Mouse (Mus musculus): ENCODE data around the gene Slc7a4. TPM values are rescaled to one million over a fixed set of nuclear protein-coding genes. Genes with fewer than 3 reads are reported as not detected.
A peak's percentile ranks its signal among the peaks of the same experiment; 100 is the strongest.

Gene Slc7a4
- total and polyA plus RNA-seq, 2 experiments from 2014 or later, result 7.4 to 33.4 TPM

DNA sequence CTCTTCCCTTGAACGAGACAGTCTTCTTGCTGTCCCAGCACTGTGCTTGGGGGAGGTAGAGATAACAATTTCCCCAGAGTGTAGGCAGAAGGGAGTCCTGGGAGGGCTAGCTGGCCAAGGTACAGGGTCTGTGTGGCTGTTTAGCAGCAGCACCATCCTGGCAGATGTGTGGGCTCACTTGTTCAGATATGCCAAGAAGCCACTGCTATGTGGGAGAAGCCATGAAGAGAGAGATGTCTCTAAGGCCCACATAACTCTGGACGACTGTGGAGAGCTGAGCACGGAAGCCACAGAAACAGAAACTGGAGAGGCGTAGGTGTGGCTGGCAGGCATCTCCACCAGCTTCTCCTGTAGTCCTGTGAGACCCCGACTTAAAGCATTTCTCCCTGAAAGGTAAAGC is 22.7 kb upstream of the Slc7a4 start:
- no peak overlapping the region for H3K4me2 ChIP-seq (ENCODE audit: low read depth, low read length)
- no peaks in the 10 kb centered on the region for H3K27me3 ChIP-seq (ENCODE audit: control insufficient read depth, insufficient read depth, low read length)
- H3K9me3 ChIP-seq (replicated peaks; ENCODE audit: control insufficient read depth, low read length), result no peaks in the 10 kb centered on the region
- H3K4me3 ChIP-seq (ENCODE audit: low read depth, low read length), result no peak overlapping the region
- ATAC-seq (ENCODE audit: insufficient read depth, low read depth) (no peak), DNase-seq (ENCODE audit: low spot score) (no peak)
- TF ChIP-seq EP300 (IDR thresholded peaks at IDR 0.05; ENCODE audit: low read depth), result no peak
- TF ChIP-seq CTCF (IDR thresholded peaks at IDR 0.05; ENCODE audit: low read depth), result no peak
- no peak overlapping the region for H3K27ac ChIP-seq (ENCODE audit: low read depth)
- no peaks in the 10 kb centered on the region for H3K4me1 ChIP-seq (ENCODE audit: control insufficient read depth, insufficient read depth)
- no peaks in the 10 kb centered on the region for H3K36me3 ChIP-seq (replicated peaks; ENCODE audit: control insufficient read depth, insufficient read depth, low read length)
- WGBS, result 60% methylated on average over 5 of the region's 5 CpGs
- no peak overlapping the region for H3K9ac ChIP-seq (replicated peaks; ENCODE audit: low read depth, low read length)

DNA sequence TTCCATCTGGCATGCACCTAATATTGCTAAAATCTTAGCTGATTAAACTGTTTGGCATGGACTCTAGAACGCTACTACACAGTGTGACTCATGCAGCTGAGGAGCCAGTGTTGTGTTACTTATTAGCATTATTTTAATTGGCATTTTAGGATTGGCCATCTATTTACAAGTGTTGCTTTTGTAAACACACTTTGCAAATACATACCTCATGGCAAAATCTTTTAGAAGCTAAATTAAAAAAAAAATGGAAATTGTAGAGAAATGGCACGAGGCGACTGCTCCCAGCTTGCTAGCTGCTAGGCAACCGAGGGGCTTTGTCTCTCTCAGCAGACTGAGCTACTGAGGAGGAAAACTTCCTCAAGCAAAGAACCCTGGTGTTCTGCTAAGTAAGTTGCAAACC is 21.9 kb upstream of the Slc7a4 start:
- Histone ChIP-seq H3K4me1 (ENCODE audit: control insufficient read depth, insufficient read depth) (no peaks in the 10 kb centered on the region), H3K9ac (replicated peaks; ENCODE audit: low read depth, low read length) (no peak overlapping the region), H3K4me2 (ENCODE audit: low read depth, low read length) (no peak overlapping the region), H3K27ac (ENCODE audit: low read depth) (no peak overlapping the region), H3K9me3 (replicated peaks; ENCODE audit: control insufficient read depth, low read length) (no peaks in the 10 kb centered on the region), H3K36me3 (replicated peaks; ENCODE audit: control insufficient read depth, insufficient read depth, low read length) (no peaks in the 10 kb centered on the region), H3K4me3 (ENCODE audit: low read depth, low read length) (no peak overlapping the region), H3K27me3 (ENCODE audit: control insufficient read depth, insufficient read depth, low read length) (no peaks in the 10 kb centered on the region)
- DNase-seq (ENCODE audit: low spot score) (no peak), ATAC-seq (ENCODE audit: insufficient read depth, low read depth) (no peak)
- 61% methylated on average over 4 of the region's 4 CpGs for WGBS
- no peak for TF ChIP-seq CTCF (IDR thresholded peaks at IDR 0.05; ENCODE audit: low read depth)
- TF ChIP-seq EP300 (IDR thresholded peaks at IDR 0.05; ENCODE audit: low read depth), result no peak

GRCm38 (mm10) chr16:17600944-17601562 is 18.0 kb upstream of the Slc7a4 start:
- no peak overlapping the region for H3K4me2 ChIP-seq (ENCODE audit: low read depth, low read length)
- no peak for DNase-seq (ENCODE audit: low spot score)
- 52% methylated on average over 3 of the region's 3 CpGs for WGBS

DNA sequence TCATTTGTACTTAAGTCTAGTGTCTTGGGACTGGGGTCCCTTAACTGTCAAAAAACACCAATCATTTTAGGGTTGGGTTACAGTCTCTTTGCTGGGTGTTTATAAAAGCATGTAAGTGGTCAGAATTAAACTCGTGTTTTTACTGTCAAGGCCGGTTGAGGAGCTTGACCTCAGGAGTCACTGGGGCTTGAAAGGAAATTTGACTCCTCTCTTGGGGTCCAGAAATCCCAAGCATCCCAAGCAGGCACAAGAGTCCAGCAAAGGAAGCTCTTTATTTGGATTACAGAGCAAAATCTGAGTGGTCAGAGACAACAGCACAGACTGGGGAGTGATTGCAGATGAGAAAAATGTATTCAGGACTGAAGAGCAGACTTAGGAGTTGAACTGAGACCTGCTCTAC is 7.7 kb upstream of the Slc7a4 start:
- Histone ChIP-seq H3K4me1 (ENCODE audit: control insufficient read depth, insufficient read depth) (no peaks in the 10 kb centered on the region), H3K27me3 (ENCODE audit: control insufficient read depth, insufficient read depth, low read length) (no peaks in the 10 kb centered on the region), H3K4me2 (ENCODE audit: low read depth, low read length) (no peak overlapping the region), H3K27ac (ENCODE audit: low read depth) (no peak overlapping the region), H3K4me3 (ENCODE audit: low read depth, low read length) (no peak overlapping the region), H3K36me3 (replicated peaks; ENCODE audit: control insufficient read depth, insufficient read depth, low read length) (no peaks in the 10 kb centered on the region), H3K9me3 (replicated peaks; ENCODE audit: control insufficient read depth, low read length) (0 out of 2 replicates have a peak, but pooled peaks cover 5% of the 10 kb centered on the region), H3K9ac (replicated peaks; ENCODE audit: low read depth, low read length) (no peak overlapping the region)
- ATAC-seq (ENCODE audit: insufficient read depth, low read depth) (no peak), DNase-seq (ENCODE audit: low spot score) (no peak)
- 25% methylated on average over 2 of the region's 2 CpGs for WGBS
- TF ChIP-seq EP300 (IDR thresholded peaks at IDR 0.05; ENCODE audit: low read depth) (no peak), CTCF (IDR thresholded peaks at IDR 0.05; ENCODE audit: low read depth) (no peak)

More at GRCm38 (mm10) chr16:17600944-17601562, 18.0 kb upstream of the Slc7a4 start:
- no peak for TF ChIP-seq EP300 (IDR thresholded peaks at IDR 0.05; ENCODE audit: low read depth)
- TF ChIP-seq CTCF (IDR thresholded peaks at IDR 0.05; ENCODE audit: low read depth), result peak; percentile 29; the same call in 1 of the 2 replicates
- H3K9me3 ChIP-seq (replicated peaks; ENCODE audit: control insufficient read depth, low read length), result no peaks in the 10 kb centered on the region
- H3K9ac ChIP-seq (replicated peaks; ENCODE audit: low read depth, low read length), result no peak overlapping the region
- H3K27me3 ChIP-seq (ENCODE audit: control insufficient read depth, insufficient read depth, low read length), result no peaks in the 10 kb centered on the region
- no peak for ATAC-seq (ENCODE audit: insufficient read depth, low read depth)
- no peaks in the 10 kb centered on the region for H3K4me1 ChIP-seq (ENCODE audit: control insufficient read depth, insufficient read depth)
- no peak overlapping the region for H3K27ac ChIP-seq (ENCODE audit: low read depth)
- H3K4me3 ChIP-seq (ENCODE audit: low read depth, low read length), result no peak overlapping the region
- no peaks in the 10 kb centered on the region for H3K36me3 ChIP-seq (replicated peaks; ENCODE audit: control insufficient read depth, insufficient read depth, low read length)

DNA sequence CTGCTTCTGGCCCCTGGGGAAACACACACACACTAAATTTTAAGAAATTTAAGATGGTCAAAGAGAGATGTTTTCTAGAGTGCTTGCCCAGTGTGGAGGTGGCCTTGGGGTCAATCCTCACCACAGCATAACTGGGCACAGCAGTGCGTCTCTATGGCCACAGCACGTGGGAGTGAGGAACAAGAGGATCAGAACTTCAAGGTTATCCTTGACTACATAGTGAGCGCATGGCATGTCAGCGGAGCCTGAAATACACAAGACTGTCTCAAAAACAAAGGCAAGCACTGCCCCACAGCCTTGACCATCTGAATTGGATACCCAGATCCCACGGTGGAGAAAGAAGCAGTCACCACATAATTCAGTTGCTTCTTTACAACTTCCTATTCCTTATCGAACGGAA is 1.5 kb upstream of the Slc7a4 start:
- Histone ChIP-seq H3K4me3 (ENCODE audit: low read depth, low read length) (no peak overlapping the region), H3K4me2 (ENCODE audit: low read depth, low read length) (no peak overlapping the region), H3K9me3 (replicated peaks; ENCODE audit: control insufficient read depth, low read length) (0 out of 2 replicates have a peak, but pooled peaks cover 5% of the 10 kb centered on the region), H3K9ac (replicated peaks; ENCODE audit: low read depth, low read length) (no peak overlapping the region), H3K27ac (ENCODE audit: low read depth) (no peak overlapping the region), H3K36me3 (replicated peaks; ENCODE audit: control insufficient read depth, insufficient read depth, low read length) (no peaks in the 10 kb centered on the region), H3K4me1 (ENCODE audit: control insufficient read depth, insufficient read depth) (no peaks in the 10 kb centered on the region), H3K27me3 (ENCODE audit: control insufficient read depth, insufficient read depth, low read length) (no peaks in the 10 kb centered on the region)
- DNase-seq (ENCODE audit: low spot score) (no peak), ATAC-seq (ENCODE audit: insufficient read depth, low read depth) (no peak)
- no peak for TF ChIP-seq EP300 (IDR thresholded peaks at IDR 0.05; ENCODE audit: low read depth)
- TF ChIP-seq CTCF (IDR thresholded peaks at IDR 0.05; ENCODE audit: low read depth), result no peak
- WGBS, result 82% methylated on average over 7 of the region's 7 CpGs

GRCm38 (mm10) chr16:17576825-17577215 is 6.2 kb downstream of the Slc7a4 start:
- no peaks in the 10 kb centered on the region for H3K36me3 ChIP-seq (replicated peaks; ENCODE audit: control insufficient read depth, insufficient read depth, low read length)
- ATAC-seq (ENCODE audit: insufficient read depth, low read depth) (no peak), DNase-seq (ENCODE audit: low spot score) (no peak)
- peak overlapping the region; percentile 48 for H3K9ac ChIP-seq (replicated peaks; ENCODE audit: low read depth, low read length)
- peak overlapping the region; percentile 91 for H3K4me2 ChIP-seq (ENCODE audit: low read depth, low read length)
- 14% methylated on average over 8 of the region's 8 CpGs for WGBS
- peak overlapping the region; percentile 59 for H3K4me3 ChIP-seq (ENCODE audit: low read depth, low read length)
- no peaks in the 10 kb centered on the region for H3K9me3 ChIP-seq (replicated peaks; ENCODE audit: control insufficient read depth, low read length)
- TF ChIP-seq CTCF (IDR thresholded peaks at IDR 0.05; ENCODE audit: low read depth), result no peak
- no peak for TF ChIP-seq EP300 (IDR thresholded peaks at IDR 0.05; ENCODE audit: low read depth)
- H3K4me1 ChIP-seq (ENCODE audit: control insufficient read depth, insufficient read depth), result peaks cover 10% of the 10 kb centered on the region; the same call in 1 of the 2 replicates
- no peak overlapping the region for H3K27ac ChIP-seq (ENCODE audit: low read depth)
- H3K27me3 ChIP-seq (ENCODE audit: control insufficient read depth, insufficient read depth, low read length), result no peaks in the 10 kb centered on the region

All from heart, postnatal 0 days (tissue).